Mouse (Mus musculus) hindbrain, embryonic 15.5 days (tissue): Measurements from ENCODE around the gene Pcnx3. TPM values are rescaled to one million over a fixed set of nuclear protein-coding genes. Genes with fewer than 3 reads are reported as not detected.

ENCODE experiments used
- ATAC-seq: fragments of 200-750 bp; cut with Nextera tagmentation; 2 replicates; pipeline ENCODE4 v1.8.0; 2017; ENCODE audit warnings: low read depth, moderate number of reproducible peaks, moderate TSS enrichment; ENCODE audit not compliant: low FRiP score
- H3K27ac ChIP-seq: fragments of 300-500 bp; sonication (generic); replicated peaks from 2 replicates; pipeline ENCODE4 v1.5.1; 2015; ENCODE audit warnings: mild to moderate bottlenecking, inconsistent platforms
- H3K27me3 ChIP-seq: fragments of 300-500 bp; sonication (generic); 2 replicates; pipeline ENCODE4 v1.6.1; 2015; ENCODE audit warnings: control low read depth, inconsistent platforms
- H3K36me3 ChIP-seq: fragments of 300-500 bp; sonication (generic); 2 replicates; pipeline ENCODE4 v1.6.1; 2015; ENCODE audit warnings: control low read depth, inconsistent platforms
- H3K4me1 ChIP-seq: fragments of 300-500 bp; sonication (generic); replicated peaks from 2 replicates; pipeline ENCODE4 v1.6.1; 2015; ENCODE audit warnings: control low read depth, inconsistent platforms
- H3K4me2 ChIP-seq: fragments of 300-500 bp; sonication (generic); 2 replicates; pipeline ENCODE4 v1.6.1; 2015; ENCODE audit warnings: moderate library complexity, mild to moderate bottlenecking, inconsistent platforms
- H3K4me3 ChIP-seq: fragments of 300-500 bp; sonication (generic); 2 replicates; pipeline ENCODE4 v1.5.1; 2015; ENCODE audit warnings: mild to moderate bottlenecking, inconsistent platforms
- H3K9ac ChIP-seq: fragments of 300-500 bp; sonication (generic); 2 replicates; pipeline ENCODE4 v1.6.1; 2015; ENCODE audit warnings: inconsistent platforms
- H3K9me3 ChIP-seq: fragments of 300-500 bp; sonication (generic); 2 replicates; pipeline ENCODE4 v1.6.1; 2016; ENCODE audit warnings: control low read depth, inconsistent platforms
- WGBS: fragments of 180-500 bp; shearing (Covaris S2); methylation state at CpG from one replicate; pipeline ENCODE4 v1.1.7; 2015; 5-methylcytosine and 5-hydroxymethylcytosine counted together
- microRNA-seq: library from miRNA; unstranded; fragments of <30 nt; microRNA quantifications from one replicate; pipeline ENCODE4, GENCODE M21; 2016
- polyA plus RNA-seq: library from polyadenylated mRNA; unstranded; fragments of >200 nt; fragmentation: Nextera tagmentation; extraction: Ambion mirVana; gene quantifications from 2 replicates; pipeline ENCODE4 v1.2.1, GENCODE M21; 2015

The Pcnx3 gene
- polyA plus RNA-seq, 1 experiment from 2014 or later = 26.7 TPM

- H3K36me3 ChIP-seq = no peaks in the 10 kb centered on the region
- no peaks in the 10 kb centered on the region for H3K27me3 ChIP-seq
- no peak for ATAC-seq
- no peak overlapping the region for H3K27ac ChIP-seq
- WGBS = 81% methylated on average over 9 of the region's 9 CpGs
- no peaks in the 10 kb centered on the region for H3K9me3 ChIP-seq
- no peak overlapping the region for H3K4me3 ChIP-seq
- H3K4me2 ChIP-seq = no peak overlapping the region
- no peak overlapping the region for H3K9ac ChIP-seq
- peaks cover 10% of the 10 kb centered on the region for H3K4me1 ChIP-seq
Measured at GRCm38 (mm10) chr19:5632120-5632519, 56.6 kb downstream of the Pcnx3 start.

- Histone ChIP-seq H3K27me3 (no peaks in the 10 kb centered on the region), H3K27ac (no peak overlapping the region), H3K9ac (no peak overlapping the region), H3K4me2 (no peak overlapping the region), H3K36me3 (no peaks in the 10 kb centered on the region), H3K4me3 (no peak overlapping the region), H3K9me3 (no peaks in the 10 kb centered on the region), H3K4me1 (no peaks in the 10 kb centered on the region)
- no peak for ATAC-seq
Measured at GRCm38 (mm10) chr19:5629907-5630306, 58.8 kb downstream of the Pcnx3 start.

GRCm38 (mm10) chr19:5625311-5625710, 63.4 kb downstream of the Pcnx3 start:
- no peak for ATAC-seq
- Histone ChIP-seq H3K4me1 (no peaks in the 10 kb centered on the region), H3K4me2 (no peak overlapping the region), H3K9ac (no peak overlapping the region), H3K36me3 (no peaks in the 10 kb centered on the region), H3K4me3 (no peak overlapping the region), H3K27ac (no peak overlapping the region), H3K9me3 (no peaks in the 10 kb centered on the region), H3K27me3 (no peaks in the 10 kb centered on the region)
- 87% methylated on average over 8 of the region's 8 CpGs for WGBS

- H3K27me3 ChIP-seq = no peaks in the 10 kb centered on the region
- no peaks in the 10 kb centered on the region for H3K36me3 ChIP-seq
- H3K9me3 ChIP-seq = no peaks in the 10 kb centered on the region
- WGBS = 90% methylated on average over 5 of the region's 5 CpGs
- H3K4me1 ChIP-seq = no peaks in the 10 kb centered on the region
- no peak overlapping the region for H3K9ac ChIP-seq
- ATAC-seq = no peak
- no peak overlapping the region for H3K4me3 ChIP-seq
- no peak overlapping the region for H3K27ac ChIP-seq
- H3K4me2 ChIP-seq = no peak overlapping the region
Measured at GRCm38 (mm10) chr19:5621884-5622283, 66.8 kb downstream of the Pcnx3 start.

- Histone ChIP-seq H3K4me3 (no peak overlapping the region), H3K4me1 (no peaks in the 10 kb centered on the region), H3K9ac (no peak overlapping the region), H3K27ac (no peak overlapping the region), H3K9me3 (no peaks in the 10 kb centered on the region), H3K36me3 (no peaks in the 10 kb centered on the region), H3K4me2 (no peak overlapping the region), H3K27me3 (no peaks in the 10 kb centered on the region)
- ATAC-seq = no peak
- WGBS = 89% methylated on average over 4 of the region's 4 CpGs
Measured at GRCm38 (mm10) chr19:5620007-5620406, 68.7 kb downstream of the Pcnx3 start.

- Histone ChIP-seq H3K36me3 (no peaks in the 10 kb centered on the region), H3K9ac (no peak overlapping the region), H3K27me3 (no peaks in the 10 kb centered on the region), H3K4me1 (peaks cover 9% of the 10 kb centered on the region), H3K9me3 (no peaks in the 10 kb centered on the region), H3K27ac (no peak overlapping the region), H3K4me3 (no peak overlapping the region), H3K4me2 (no peak overlapping the region)
- ATAC-seq = no peak
- WGBS = 69% methylated on average over 2 of the region's 2 CpGs
Measured at GRCm38 (mm10) chr19:5614953-5615352, 73.8 kb downstream of the Pcnx3 start.

Small RNA genes within 50 kb of the gene (microRNA-seq; reads per million reads assigned to microRNA genes)
- gene Mir6987 = 0.65 reads per million

Other genes with a start within 250 kb of the Pcnx3 start
- gene Fosl1, start 241.4 kb downstream of the Pcnx3 start, polyA plus RNA-seq = not detected in 2 replicates
- gene Ccdc85b, start 231.0 kb downstream of the Pcnx3 start, polyA plus RNA-seq = 12.8 and 14.0 TPM in 2 replicates
- 147 and 160 TPM in 2 replicates for gene Fibp, start 228.3 kb downstream of the Pcnx3 start, polyA plus RNA-seq
- 4.3 and 5.7 TPM in 2 replicates for gene Ctsw, start 220.4 kb downstream of the Pcnx3 start, polyA plus RNA-seq
- gene Efemp2, start 215.0 kb downstream of the Pcnx3 start, polyA plus RNA-seq = 38.9 and 44.9 TPM in 2 replicates
- gene Mus81, start 200.5 kb downstream of the Pcnx3 start, polyA plus RNA-seq = 49.2 TPM in 2 replicates
- 3,340 and 3,538 TPM in 2 replicates for gene Cfl1, start 198.5 kb downstream of the Pcnx3 start, polyA plus RNA-seq
- gene 1700020D05Rik, start 185.1 kb downstream of the Pcnx3 start, polyA plus RNA-seq = 0.26 and 0.44 TPM in 2 replicates
- 94.6 and 99.8 TPM in 2 replicates for gene Snx32, start 178.4 kb downstream of the Pcnx3 start, polyA plus RNA-seq
- 0.08 TPM in 1 of 2 replicates, not detected in the other for gene Ovol1, start 128.3 kb downstream of the Pcnx3 start, polyA plus RNA-seq
- 3.1 and 3.7 TPM in 2 replicates for gene Ap5b1, start 120.9 kb downstream of the Pcnx3 start, polyA plus RNA-seq
- gene Rnaseh2c, start 87.0 kb downstream of the Pcnx3 start, polyA plus RNA-seq = 66.6 and 67.4 TPM in 2 replicates
- gene Kat5, start 78.7 kb downstream of the Pcnx3 start, polyA plus RNA-seq = 67.2 and 69.2 TPM in 2 replicates
- gene Rela, start 51.4 kb downstream of the Pcnx3 start, polyA plus RNA-seq = 34.4 and 37.8 TPM in 2 replicates
- 17.1 and 20.1 TPM in 2 replicates for gene Sipa1, start 25.2 kb downstream of the Pcnx3 start, polyA plus RNA-seq
- 12.3 and 13.4 TPM in 2 replicates for gene Map3k11, start 166 bp downstream of the Pcnx3 start, polyA plus RNA-seq
- gene Kcnk7, start 15.5 kb upstream of the Pcnx3 start, polyA plus RNA-seq = 0.14 and 0.30 TPM in 2 replicates
- 15.5 and 19.7 TPM in 2 replicates for gene Ehbp1l1, start 37.4 kb upstream of the Pcnx3 start, polyA plus RNA-seq
- gene Fam89b, start 40.7 kb upstream of the Pcnx3 start, polyA plus RNA-seq = 139 and 149 TPM in 2 replicates
- 15.2 and 17.2 TPM in 2 replicates for gene Ltbp3, start 52.0 kb upstream of the Pcnx3 start, polyA plus RNA-seq
- gene Scyl1, start 82.5 kb upstream of the Pcnx3 start, polyA plus RNA-seq = 79.7 and 92.6 TPM in 2 replicates
- gene Frmd8, start 186.4 kb upstream of the Pcnx3 start, polyA plus RNA-seq = 17.6 and 18.0 TPM in 2 replicates
- 2.6 TPM in 2 replicates for gene Slc25a45, start 188.9 kb upstream of the Pcnx3 start, polyA plus RNA-seq
- 10.7 and 11.7 TPM in 2 replicates for gene Tigd3, start 205.2 kb upstream of the Pcnx3 start, polyA plus RNA-seq
- 111 and 113 TPM in 2 replicates for gene Dpf2, start 224.1 kb upstream of the Pcnx3 start, polyA plus RNA-seq
- 19.0 and 20.3 TPM in 2 replicates for gene Cdc42ep2, start 235.9 kb upstream of the Pcnx3 start, polyA plus RNA-seq